Mouse (Mus musculus): ENCODE results near the gene Snph. TPM values are rescaled to one million over a fixed set of nuclear protein-coding genes. Genes with fewer than 3 reads are reported as not detected.

Snph gene
- 37.7 and 39.6 TPM in 2 replicates for total RNA-seq (2014; rRNA removed)
- polyA plus RNA-seq (2015; fragmentation: Nextera tagmentation; extraction: Ambion mirVana) = 12.8 and 18.3 TPM in 2 replicates

DNA sequence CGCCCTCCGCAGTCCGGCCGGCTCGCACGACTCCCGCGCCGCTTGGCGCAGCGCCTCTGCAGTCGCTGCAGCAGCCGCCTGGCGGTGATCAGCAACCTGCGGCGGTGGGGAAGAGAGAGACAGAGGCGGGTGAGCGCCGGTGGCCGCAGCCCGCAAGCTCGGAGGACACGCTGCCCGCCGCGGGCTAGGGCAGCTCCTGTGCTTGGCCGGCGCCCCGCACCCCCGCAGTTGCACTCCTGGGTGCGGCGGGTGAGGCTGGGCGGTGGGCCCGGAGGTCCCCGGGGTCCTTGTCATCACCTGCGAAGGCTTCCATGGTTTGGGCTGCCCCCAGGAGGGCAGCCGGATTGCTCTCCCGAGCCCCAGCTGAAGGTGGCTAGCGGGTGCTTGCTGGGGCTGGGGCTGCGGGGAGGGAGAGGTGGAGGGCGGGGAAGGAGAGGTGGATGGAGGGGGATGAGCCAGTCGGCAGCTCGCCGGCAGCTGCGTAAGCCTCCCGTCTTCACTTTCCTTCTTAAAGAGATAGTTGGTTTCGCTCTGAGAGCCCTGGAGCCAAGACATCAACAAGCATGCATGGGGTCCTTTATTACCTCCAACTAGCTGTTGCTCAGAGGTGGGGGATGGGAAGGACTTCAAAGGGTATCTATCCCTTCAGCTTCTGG lies at the start of gene Snph:
Gene Snph, minus strand, starts transcription at position 435 of the 656 bp plus-strand sequence.
- Histone ChIP-seq H3K36me3 (ENCODE audit: insufficient read depth) (no peaks in the 10 kb centered on the region), H3K27me3 (ENCODE audit: insufficient read depth, low read length) (no peaks in the 10 kb centered on the region), H3K9me3 (ENCODE audit: low read length) (no peaks in the 10 kb centered on the region), H3K27ac (ENCODE audit: low read depth, low read length) (peak within 1 kb of the TSS; percentile 76), H3K4me3 (ENCODE audit: low read depth, low read length) (peak within 1 kb of the TSS; percentile 66), H3K4me1 (ENCODE audit: insufficient read depth) (no peaks in the 10 kb centered on the region), H3K9ac (peak within 1 kb of the TSS; percentile 85), H3K4me2 (ENCODE audit: low read depth) (peak within 1 kb of the TSS; percentile 64)
- peak; percentile 80 for DNase-seq
- WGBS = under 1% methylated on average over 44 of the region's 47 CpGs
- peak; percentile 84 for ATAC-seq
- TF ChIP-seq CTCF (IDR thresholded peaks at IDR 0.05; ENCODE audit: low read depth) = peak; percentile 74

DNA sequence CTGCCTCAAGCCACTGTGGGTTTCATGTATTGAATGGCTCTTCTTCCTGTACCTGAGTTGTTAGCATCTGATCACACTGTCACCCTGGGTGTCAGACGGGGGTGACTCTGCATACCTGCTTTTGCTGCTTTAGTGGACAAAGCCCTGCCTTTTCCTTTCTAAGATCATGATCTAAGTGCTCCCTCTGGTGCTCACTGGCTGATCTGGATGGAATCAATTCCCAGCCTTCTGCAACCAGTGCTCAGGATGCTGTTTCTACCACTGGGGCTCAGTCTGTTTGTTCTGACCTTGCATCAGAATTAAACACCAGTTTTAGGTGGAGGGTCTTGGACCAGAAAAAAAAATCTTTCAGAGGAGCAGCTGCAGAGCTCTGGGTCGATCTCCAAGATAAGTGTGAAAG lies 43.8 kb upstream of the Snph start:
- Histone ChIP-seq H3K4me3 (ENCODE audit: low read depth, low read length) (no peak overlapping the region), H3K36me3 (ENCODE audit: insufficient read depth) (no peaks in the 10 kb centered on the region), H3K4me1 (ENCODE audit: insufficient read depth) (no peaks in the 10 kb centered on the region), H3K27me3 (ENCODE audit: insufficient read depth, low read length) (no peaks in the 10 kb centered on the region), H3K9me3 (ENCODE audit: low read length) (no peaks in the 10 kb centered on the region), H3K27ac (ENCODE audit: low read depth, low read length) (no peak overlapping the region), H3K4me2 (ENCODE audit: low read depth) (no peak overlapping the region), H3K9ac (no peak overlapping the region)
- WGBS = 61% methylated on average over 2 of the region's 2 CpGs
- peak; percentile 16 for DNase-seq
- no peak for ATAC-seq
- peak; percentile 41 for TF ChIP-seq CTCF (IDR thresholded peaks at IDR 0.05; ENCODE audit: low read depth)

DNA sequence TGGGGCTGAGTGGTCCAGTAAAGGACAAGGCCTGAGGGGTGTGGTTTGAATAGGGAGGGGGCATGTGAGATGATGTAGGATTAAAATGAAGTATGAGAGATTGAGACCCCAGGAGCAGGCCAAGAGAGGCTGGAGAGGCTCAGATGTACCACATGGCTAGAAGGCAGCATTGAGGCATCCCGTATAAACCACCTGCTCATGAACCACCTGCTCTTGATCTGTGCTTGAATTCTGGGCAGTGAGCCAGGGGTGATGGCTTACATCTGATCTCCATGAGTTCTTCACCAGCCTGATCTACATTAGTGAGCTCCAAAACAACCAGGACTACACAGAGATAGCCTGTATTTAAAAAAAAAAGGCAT lies 38.6 kb upstream of the Snph start:
- ATAC-seq = no peak
- WGBS = 79% methylated on average over 1 of the region's 1 CpGs
- H3K9me3 ChIP-seq (ENCODE audit: low read length) = no peaks in the 10 kb centered on the region
- no peaks in the 10 kb centered on the region for H3K4me1 ChIP-seq (ENCODE audit: insufficient read depth)
- TF ChIP-seq CTCF (IDR thresholded peaks at IDR 0.05; ENCODE audit: low read depth) = no peak
- DNase-seq = no peak
- no peak overlapping the region for H3K4me2 ChIP-seq (ENCODE audit: low read depth)
- no peak overlapping the region for H3K27ac ChIP-seq (ENCODE audit: low read depth, low read length)
- H3K27me3 ChIP-seq (ENCODE audit: insufficient read depth, low read length) = no peaks in the 10 kb centered on the region
- no peak overlapping the region for H3K9ac ChIP-seq
- H3K36me3 ChIP-seq (ENCODE audit: insufficient read depth) = no peaks in the 10 kb centered on the region
- H3K4me3 ChIP-seq (ENCODE audit: low read depth, low read length) = no peak overlapping the region

DNA sequence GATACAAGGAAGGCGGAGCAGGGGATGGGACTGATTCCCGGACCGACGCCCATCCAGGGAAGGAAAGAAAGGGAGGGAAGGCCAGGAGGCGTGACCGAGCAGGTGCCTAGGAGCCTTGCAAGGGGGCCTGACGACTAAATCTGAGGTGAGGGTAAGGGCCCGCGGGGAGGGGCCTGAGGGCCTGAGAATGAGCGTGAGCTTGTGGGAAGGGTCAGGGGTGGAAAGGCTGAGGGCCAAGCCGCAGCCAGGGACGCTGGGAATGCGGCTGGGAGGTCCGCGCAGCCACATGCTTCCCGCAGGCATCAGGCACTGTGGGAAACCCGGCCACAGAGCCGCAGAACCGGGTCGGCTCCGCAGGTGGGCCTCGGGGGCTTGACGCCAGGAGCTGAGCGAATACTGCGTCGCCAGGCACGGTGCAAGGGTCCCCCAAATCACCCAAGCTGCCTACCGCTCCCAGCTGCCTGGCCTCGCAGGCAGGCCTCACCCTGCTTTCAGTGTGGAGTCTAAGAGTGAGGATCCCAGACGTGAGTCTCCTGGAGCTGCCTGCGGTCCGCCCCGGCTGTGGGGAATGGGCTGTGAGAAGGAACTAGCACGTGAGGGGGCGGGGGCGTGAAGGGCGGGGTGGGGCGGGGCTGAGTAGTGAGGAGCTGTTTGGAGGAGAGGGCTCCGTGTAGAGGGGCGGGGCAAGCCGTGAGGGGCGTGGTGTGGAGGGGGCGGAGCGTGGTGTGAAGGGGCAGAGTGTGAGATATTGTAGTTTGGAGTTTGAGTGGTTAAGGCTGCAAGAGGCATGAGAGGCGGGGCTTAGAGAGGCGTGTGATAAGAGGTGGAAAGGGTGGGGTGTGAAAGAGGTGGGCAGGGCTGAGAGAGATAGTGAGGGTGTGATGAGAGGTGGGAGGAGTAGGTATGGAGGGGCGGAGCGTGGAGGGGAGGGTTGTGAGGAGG lies 37.9 kb upstream of the Snph start:
- Histone ChIP-seq H3K9ac (no peak overlapping the region), H3K9me3 (ENCODE audit: low read length) (no peaks in the 10 kb centered on the region), H3K4me1 (ENCODE audit: insufficient read depth) (no peaks in the 10 kb centered on the region), H3K4me3 (ENCODE audit: low read depth, low read length) (no peak overlapping the region), H3K4me2 (ENCODE audit: low read depth) (peak overlapping the region; percentile 30), H3K36me3 (ENCODE audit: insufficient read depth) (no peaks in the 10 kb centered on the region), H3K27me3 (ENCODE audit: insufficient read depth, low read length) (no peaks in the 10 kb centered on the region), H3K27ac (ENCODE audit: low read depth, low read length) (no peak overlapping the region)
- 43% methylated on average over 48 of the region's 48 CpGs for WGBS
- TF ChIP-seq CTCF (IDR thresholded peaks at IDR 0.05; ENCODE audit: low read depth) = no peak
- ATAC-seq (peak; percentile 40), DNase-seq (no peak)

- no peaks in the 10 kb centered on the region for H3K27me3 ChIP-seq (ENCODE audit: insufficient read depth, low read length)
- 75% methylated on average over 3 of the region's 3 CpGs for WGBS
- ATAC-seq (no peak), DNase-seq (no peak)
- TF ChIP-seq CTCF (IDR thresholded peaks at IDR 0.05; ENCODE audit: low read depth) = no peak
- H3K4me2 ChIP-seq (ENCODE audit: low read depth) = no peak within 1 kb of the TSS
- no peaks in the 10 kb centered on the region for H3K4me1 ChIP-seq (ENCODE audit: insufficient read depth)
- H3K27ac ChIP-seq (ENCODE audit: low read depth, low read length) = no peak within 1 kb of the TSS
- no peaks in the 10 kb centered on the region for H3K9me3 ChIP-seq (ENCODE audit: low read length)
- no peaks in the 10 kb centered on the region for H3K36me3 ChIP-seq (ENCODE audit: insufficient read depth)
- no peak within 1 kb of the TSS for H3K4me3 ChIP-seq (ENCODE audit: low read depth, low read length)
- no peak within 1 kb of the TSS for H3K9ac ChIP-seq
These were observed 36.0 kb upstream of the Snph start, which contains the start of gene Rad21l for GRCm38 (mm10) chr2:151668433-151668832. Gene Rad21l (minus strand): TSS chr2:151668533.

GRCm38 (mm10) chr2:151652053-151652452 lies 19.7 kb upstream of the Snph start:
- 66% methylated on average over 1 of the region's 1 CpGs for WGBS
- TF ChIP-seq CTCF (IDR thresholded peaks at IDR 0.05; ENCODE audit: low read depth) = no peak
- Histone ChIP-seq H3K4me1 (ENCODE audit: insufficient read depth) (no peaks in the 10 kb centered on the region), H3K36me3 (ENCODE audit: insufficient read depth) (no peaks in the 10 kb centered on the region), H3K4me3 (ENCODE audit: low read depth, low read length) (no peak overlapping the region), H3K4me2 (ENCODE audit: low read depth) (no peak overlapping the region), H3K27ac (ENCODE audit: low read depth, low read length) (no peak overlapping the region), H3K9ac (no peak overlapping the region), H3K9me3 (ENCODE audit: low read length) (no peaks in the 10 kb centered on the region), H3K27me3 (ENCODE audit: insufficient read depth, low read length) (no peaks in the 10 kb centered on the region; the same call in 1 of the 2 replicates)
- no peak for ATAC-seq
- DNase-seq = no peak

DNA sequence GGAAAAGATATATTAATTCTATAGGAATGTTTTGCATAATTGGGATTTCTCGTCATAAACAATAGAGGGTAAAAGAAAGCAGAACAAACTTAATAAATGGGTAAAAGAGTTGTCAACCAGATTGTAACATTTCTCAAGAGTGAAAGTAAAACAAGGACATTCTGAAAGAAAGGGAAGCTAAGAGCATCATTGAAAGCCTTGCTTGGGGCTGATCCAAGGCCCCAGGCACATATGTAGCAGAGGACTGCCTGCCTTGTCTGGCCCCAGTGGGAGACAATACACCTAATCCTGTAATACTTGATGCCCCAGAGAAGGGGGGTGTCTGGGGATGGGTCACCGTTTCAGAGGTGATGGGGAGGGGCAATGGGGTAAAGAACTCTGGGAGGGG lies 3.6 kb upstream of the Snph start:
- no peak overlapping the region for H3K4me2 ChIP-seq (ENCODE audit: low read depth)
- no peaks in the 10 kb centered on the region for H3K27me3 ChIP-seq (ENCODE audit: insufficient read depth, low read length)
- 47% methylated on average over 2 of the region's 2 CpGs for WGBS
- ATAC-seq (no peak), DNase-seq (no peak)
- H3K36me3 ChIP-seq (ENCODE audit: insufficient read depth) = no peaks in the 10 kb centered on the region
- no peak overlapping the region for H3K27ac ChIP-seq (ENCODE audit: low read depth, low read length)
- no peak overlapping the region for H3K4me3 ChIP-seq (ENCODE audit: low read depth, low read length)
- H3K4me1 ChIP-seq (ENCODE audit: insufficient read depth) = no peaks in the 10 kb centered on the region
- no peaks in the 10 kb centered on the region for H3K9me3 ChIP-seq (ENCODE audit: low read length)
- H3K9ac ChIP-seq = no peak overlapping the region
- TF ChIP-seq CTCF (IDR thresholded peaks at IDR 0.05; ENCODE audit: low read depth) = no peak
